Mouse (Mus musculus): ENCODE data around the gene St8sia6.

St8sia6 gene

DNA sequence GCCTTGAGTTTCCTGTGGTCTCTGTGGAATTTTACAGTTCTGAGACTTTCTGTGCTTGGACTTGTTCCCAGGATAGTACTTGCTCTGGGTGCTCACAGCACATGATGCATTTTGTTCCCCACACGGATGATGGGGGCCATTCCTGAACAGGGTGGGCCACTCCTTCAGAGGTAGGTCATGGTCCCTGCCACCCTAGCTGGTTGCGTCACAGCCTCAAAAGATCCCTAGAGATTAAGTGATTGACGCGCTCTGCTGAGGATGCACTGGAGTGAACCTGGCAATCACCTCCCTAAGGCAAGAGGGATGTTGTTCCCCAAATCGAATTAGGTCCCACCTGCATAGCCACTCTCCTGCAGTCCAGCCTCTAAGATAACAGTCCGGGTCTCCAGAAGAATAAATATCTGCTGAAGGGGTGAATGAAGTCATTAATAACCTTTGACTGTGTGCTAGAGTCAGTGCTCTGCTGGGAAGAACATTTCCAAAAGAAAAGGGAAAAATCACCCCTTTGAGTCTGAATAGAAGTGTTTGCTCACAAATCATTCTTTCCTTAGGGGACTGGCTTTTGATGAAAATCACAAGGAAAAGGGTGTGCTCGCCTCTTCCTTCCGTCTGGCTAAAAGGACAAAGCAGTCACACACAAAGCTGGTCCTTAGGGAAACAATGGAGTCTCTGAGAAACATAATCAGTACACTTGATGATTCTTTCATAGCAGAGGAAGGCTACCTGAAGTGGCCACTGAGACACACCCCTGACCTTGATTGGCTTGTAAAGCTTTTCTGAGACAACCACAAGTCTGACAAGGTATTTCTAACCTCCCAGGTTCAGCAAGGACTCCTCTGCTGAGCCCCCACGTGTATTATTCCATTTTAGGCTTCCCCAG lies 26.1 kb downstream of the St8sia6 start:
- DNase-seq (ENCODE audit: extremely low read depth, low read depth) = no peak

DNA sequence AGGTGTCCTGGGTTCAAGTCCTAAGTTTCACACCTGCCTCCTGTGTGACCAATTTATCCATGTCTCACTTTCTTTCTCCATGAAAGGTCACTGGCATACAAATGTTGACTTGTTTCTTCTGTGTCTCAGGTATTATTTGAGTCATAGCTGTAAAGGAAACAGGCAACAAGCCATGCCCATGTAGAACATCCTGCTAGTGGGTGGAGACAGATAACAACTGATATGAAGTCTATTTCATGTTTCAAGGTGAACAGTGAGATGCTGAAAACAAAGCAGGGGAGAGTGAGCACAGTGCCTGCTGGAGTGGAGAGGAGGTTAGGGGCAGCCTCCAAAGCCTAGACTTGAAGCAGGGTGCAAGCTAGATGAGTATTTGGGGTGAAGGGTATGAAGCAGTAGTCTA lies 33.5 kb downstream of the St8sia6 start:
- no peak for DNase-seq (ENCODE audit: extremely low read depth, low read depth)

DNA sequence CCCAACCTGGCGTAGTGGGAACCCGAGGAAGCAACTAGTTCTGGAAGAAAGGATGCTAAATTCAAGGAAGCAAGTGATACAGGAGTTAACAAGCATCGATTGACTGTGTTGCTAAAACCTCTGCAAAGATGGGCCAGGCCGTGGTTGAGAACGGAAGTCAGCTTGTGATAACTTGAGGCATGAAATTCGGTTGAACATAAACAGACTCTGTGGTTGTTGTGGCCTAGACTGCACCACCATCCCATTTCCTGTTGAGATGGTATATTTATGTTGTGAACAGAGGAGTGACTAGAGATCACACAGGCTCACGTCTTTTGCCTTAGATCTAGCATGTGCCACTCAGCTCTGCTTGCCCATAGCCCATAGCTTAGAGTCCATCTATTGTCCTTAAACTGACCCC lies 36.5 kb downstream of the St8sia6 start:
- peak; percentile 33 for DNase-seq (ENCODE audit: extremely low read depth, low read depth)

DNA sequence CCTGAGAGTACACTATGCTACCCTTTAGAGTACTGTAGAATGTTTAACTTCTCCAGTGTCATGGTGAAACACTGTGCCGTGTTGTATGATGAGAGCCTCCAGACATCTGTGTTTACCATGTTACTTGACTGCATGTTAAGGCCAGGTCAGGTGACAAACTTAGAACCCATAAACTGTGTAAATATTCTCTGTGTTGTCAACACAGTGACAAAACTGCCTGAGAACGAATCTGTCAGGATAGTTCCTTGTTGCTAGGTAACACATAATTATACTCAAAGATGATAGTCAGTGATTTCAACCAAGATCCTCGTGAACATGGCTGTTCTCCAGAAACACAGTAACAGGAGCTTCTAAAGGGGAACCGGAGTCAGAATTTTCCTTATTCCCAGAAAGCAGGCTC lies 38.1 kb downstream of the St8sia6 start:
- no peak for DNase-seq (ENCODE audit: extremely low read depth, low read depth)

DNA sequence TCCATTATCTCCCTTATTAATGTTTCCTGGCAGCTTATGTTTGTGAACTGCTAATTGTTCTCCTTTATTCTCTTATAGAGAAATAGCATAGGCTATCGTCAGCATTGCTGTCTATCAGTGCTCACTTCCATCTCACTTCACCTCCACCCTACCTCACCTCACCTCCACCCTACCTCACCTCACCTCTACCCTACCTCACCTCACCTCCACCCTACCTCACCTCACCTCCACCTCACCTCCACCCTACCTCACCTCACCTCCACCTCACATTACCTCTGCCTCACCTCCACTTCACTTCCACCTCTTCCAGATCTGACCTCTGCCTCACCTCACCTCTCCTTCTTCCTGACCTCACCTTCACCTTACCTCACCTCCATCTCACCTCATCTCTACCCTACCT lies 42.2 kb downstream of the St8sia6 start:
- no peak for DNase-seq (ENCODE audit: extremely low read depth, low read depth)

DNA sequence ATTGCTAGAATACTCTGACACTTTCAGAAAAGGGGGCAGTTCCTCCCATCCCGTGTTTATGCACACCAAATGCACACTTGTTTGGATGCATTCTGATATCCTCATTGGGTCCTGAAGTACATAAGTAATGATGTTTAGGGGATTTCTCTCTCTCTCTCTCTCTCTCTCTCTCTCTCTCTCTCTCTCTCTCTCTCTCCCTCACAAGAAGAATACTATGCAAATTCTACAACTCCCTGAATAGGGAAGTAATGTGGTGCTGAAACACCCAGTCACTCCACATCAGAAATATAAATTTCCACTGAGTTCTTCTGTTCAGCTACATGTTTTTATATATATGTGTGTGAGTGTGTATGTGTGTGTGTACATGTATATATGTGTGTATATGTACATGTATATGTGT lies 43.1 kb downstream of the St8sia6 start:
- peak; percentile 13 for DNase-seq (ENCODE audit: extremely low read depth, low read depth)

DNA sequence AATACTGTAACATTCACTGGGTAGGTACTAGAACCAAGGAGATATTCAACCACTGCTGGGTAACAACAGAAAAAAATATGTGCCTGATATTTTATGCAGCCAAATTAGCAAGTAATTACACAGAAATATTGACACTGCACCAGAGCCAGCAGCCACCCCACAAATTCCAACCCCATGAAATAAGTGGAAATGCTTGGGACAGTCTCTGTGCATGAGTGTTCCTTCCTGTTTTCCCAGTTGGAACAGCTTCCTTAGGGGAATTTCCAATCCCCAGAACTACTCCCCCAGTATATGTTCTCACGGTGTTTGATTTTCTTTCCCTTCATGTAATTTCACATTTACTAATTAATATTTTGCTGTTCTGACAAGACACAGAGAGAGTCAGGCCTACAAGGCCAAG lies 43.8 kb downstream of the St8sia6 start:
- DNase-seq (ENCODE audit: extremely low read depth, low read depth) = no peak

DNA sequence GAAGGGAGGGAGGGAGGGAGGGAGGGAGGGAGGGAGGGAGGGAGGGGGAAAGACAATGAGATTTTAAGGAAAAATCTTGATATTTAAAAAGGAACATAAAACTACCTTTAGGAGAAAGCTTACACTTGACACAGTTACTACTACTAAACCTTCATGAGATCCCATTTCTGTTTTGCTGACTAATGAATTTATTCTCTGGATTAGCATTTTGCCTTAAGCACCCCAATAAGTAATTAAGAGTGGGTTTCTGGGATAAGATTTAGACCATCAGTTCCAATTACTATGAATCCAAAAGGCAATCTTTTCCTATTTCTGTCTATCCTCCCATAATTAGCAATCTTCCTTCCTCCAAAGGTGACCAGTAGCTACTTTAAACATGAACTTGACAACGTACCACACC lies 44.7 kb downstream of the St8sia6 start:
- no peak for DNase-seq (ENCODE audit: extremely low read depth, low read depth)

DNA sequence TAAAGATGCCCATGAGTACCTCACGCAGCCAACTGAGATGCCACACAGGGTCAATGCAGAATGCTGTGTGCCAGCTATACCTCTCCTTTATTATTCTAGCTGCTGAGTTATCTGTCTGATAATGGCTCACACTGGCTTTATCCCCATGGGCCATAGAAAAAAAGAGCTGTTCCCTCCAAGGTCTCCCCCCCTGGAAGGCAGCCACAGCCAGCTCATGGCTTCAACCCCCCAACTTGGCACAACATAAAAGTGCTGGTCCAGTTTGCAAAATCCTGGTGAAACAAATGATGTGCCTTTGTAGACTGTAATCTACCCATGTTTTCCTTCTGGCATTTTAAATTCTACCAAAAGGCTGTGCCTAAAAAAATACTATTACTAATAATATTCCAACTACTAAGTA lies 46.3 kb downstream of the St8sia6 start:
- no peak for DNase-seq (ENCODE audit: extremely low read depth, low read depth)

DNA sequence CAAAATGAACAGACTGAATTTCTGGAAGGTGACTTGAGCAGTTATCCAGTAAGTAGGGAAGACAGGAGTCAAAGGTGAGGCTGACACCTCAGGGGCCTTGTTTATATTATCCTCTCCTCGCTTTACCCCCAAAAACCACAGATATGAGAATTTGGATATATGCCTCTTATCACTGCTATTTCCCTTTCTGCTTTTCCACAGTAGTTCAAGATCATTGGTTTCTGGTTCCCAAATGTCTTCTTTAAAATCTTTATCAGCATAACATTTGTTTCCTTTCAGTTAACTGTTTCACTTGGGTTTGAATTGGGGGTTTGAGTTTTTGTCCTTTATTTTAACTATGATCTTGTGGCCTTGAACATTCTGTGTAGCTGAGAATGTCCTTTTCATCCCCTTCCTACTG lies 47.8 kb downstream of the St8sia6 start:
- DNase-seq (ENCODE audit: extremely low read depth, low read depth) = peak; percentile 55

DNA sequence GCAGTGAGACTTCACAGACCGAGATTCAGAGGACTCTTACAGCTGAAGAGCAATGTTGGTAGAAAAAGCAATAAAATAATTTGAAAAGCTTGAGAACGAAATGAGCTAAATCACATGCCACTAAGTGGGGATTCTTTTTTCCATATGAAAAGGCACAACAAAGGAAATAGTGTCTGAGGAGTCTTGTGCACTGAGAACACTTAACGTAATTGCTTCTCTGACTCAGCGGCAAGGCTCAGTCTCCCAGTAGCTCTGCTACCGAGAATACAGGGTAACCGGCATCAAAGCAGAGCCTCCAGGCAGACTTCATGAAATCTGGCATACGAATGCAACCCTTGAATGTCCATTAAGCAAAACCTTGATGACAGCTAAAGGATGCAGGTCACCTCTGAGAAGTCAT lies 55.2 kb downstream of the St8sia6 start:
- DNase-seq (ENCODE audit: extremely low read depth, low read depth) = no peak

DNA sequence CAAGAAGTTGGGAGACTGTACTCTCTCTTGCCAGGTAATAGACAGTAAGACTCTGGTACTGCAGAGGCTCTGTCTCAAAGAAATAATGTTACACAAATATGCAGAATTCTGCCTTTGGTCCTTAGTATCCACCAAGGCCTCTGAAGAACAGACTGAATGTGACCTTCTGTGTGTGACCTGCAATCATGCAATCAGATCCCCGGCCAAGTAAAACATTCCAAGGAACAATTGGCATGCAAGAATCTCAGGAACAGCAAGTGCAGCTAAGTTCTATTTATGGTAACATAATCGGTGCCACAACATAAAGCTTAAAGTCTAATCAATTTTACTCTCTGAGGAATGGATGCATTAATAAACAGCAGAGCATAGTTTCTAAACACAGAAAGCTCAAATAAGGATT lies 66.0 kb downstream of the St8sia6 start:
- no peak for DNase-seq (ENCODE audit: extremely low read depth, low read depth)

DNA sequence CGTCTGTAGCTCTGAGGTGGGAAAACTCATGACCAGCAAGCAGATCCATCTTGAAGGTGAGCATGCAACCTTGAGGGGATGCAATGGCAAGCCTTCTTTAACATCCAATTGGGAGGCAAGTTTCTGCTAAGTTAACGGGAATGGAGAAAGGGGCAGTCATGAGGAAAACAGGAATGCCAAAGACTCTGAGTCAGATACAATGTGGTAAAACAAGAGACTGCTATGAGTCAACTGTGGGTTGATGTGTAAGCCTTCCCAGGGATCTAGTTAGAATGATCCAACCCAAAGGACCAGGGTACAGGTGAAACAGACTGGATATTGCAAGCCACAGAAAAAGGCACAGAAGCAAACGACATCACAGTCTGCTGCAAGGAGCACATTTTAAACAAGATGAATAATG lies 68.3 kb downstream of the St8sia6 start:
- DNase-seq (ENCODE audit: extremely low read depth, low read depth) = no peak

DNA sequence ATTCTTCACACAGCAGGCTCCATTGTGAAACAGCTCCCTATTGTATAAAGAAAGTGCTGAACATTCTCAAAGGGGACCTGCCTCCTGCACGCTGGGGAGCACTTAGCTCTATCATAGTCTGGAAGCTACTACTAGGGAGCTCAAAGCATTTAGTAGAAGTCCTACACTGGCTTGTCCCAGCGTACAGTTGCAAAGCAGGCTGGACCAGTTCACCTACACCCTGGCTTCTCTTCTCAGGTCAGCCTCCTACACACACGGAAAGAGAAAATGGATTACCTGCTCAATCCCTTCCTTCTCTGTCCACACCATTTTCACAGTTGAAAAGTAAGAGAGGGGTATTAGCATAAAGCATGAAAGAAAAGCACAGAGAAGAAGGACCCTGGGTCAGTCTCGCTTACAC lies 71.6 kb downstream of the St8sia6 start:
- no peak for DNase-seq (ENCODE audit: extremely low read depth, low read depth)

DNA sequence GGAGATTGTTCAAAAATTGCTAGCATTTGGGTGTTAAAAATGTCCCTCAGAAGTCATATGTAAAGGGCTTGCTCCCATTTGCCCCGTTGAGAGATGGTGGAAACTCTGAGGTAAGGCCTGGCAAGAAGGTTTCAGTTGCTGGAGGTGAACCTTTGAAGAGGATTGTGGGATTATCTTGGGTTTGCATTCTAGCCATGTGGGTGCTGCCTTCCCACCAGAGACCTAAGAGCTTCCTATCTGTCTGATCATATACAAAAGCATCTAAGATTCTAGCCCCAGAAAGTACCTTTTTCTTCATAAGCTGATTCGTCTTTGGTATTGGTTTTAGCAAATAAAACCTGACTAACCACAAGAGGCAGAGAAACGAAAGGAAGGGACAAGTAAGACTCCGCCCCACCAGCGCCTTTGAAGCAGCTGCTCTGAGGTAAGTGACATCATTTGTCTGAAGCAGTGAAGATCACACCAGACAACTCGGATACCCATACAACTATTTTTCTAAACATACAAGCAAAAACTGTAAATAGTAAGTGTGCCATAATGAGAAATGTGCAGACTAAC lies 75.2 kb downstream of the St8sia6 start:
- no peak for DNase-seq (ENCODE audit: extremely low read depth, low read depth)

DNA sequence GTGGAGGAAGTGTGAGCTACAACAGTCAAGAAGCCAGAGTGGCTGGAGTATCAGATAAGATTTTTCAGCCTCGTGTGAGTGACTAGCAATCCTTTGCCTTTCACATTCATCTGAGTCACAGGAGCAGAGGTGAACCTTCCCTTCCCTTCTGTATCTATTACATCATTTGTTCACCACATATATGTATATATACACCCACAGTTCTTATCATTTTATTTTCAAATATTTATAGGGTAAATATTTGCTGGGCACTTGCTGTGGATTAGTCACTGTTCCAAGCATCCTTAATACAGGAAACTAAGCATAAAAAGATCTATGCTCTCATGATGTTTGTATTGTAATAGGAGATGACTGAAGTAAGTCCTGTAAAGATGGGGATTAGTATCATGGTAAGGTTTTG lies 85.1 kb downstream of the St8sia6 start:
- DNase-seq (ENCODE audit: extremely low read depth, low read depth) = no peak

DNA sequence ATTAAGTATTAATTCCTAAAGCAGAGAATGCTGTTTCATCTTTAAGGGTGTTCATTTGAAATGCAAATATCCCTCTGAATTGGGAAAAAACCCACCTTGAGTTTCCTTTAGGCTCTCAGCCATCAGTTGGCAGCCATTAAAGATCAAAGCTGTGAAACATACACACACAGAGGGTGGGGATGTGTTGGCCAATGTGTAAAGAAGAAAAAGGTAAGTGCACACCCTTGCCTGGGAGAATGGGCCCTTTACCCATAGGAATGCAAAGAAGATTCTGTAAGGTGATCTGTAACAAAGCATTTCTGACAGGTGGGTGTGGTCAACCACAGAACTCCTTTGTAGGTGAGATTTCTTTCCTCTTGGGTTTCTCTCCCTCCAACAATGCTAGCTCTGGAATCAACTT lies 96.3 kb downstream of the St8sia6 start:
- no peak for DNase-seq (ENCODE audit: extremely low read depth, low read depth)

DNA sequence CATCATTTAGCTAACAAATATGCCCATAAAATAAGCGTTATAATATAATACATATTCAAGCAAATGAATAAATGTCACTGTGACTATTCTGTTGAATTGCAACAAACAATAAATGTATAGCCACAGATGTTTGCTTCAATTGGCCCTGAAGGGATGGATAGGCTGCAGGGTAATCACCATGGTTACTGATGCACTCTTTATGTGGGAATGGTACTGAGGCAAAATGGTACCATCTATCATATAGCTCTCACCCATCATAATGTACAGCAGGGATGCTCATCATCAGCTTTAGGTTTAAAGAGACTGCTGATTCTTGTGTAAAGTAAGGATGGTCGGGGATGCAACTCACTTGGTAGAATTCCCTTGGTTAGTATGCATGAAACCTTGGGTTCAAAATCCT lies 99.4 kb downstream of the St8sia6 start:
- no peak for DNase-seq (ENCODE audit: extremely low read depth, low read depth)

DNA sequence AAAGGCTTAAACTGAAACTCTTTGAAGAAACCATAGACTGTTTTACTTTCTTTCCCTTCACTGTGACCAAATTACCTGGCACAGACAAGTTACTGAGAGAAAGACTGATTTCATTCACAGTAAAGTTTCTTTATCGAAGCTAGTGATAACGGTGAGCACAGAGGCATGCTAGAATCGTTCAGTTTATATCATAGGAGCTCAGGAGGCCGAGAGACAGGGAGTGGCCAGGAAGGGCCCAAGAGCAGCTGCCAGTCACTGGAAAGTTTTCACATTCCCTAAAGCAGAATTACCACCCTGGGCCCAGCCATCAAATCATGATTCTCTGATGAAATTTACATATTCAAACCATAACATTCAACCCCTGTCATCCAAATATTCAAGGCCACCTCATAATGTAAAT lies 109.5 kb downstream of the St8sia6 start:
- DNase-seq (ENCODE audit: extremely low read depth, low read depth) = no peak

DNA sequence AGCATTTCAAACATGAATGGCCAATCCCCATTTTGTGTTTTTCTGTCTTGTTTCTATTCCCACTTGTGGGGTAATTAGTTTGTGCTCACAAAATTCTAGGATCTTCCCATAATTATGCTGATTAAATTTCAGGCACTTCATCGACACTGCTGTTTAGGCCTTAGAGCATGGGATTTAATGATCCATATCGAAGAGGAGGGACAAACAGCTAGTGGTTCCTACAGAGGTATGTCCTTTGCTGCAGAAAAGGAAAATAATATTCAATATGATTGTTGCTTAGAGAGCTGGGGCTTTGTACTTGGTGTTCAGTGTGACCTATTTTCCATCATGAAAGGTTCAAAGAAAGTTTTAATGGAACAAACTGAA lies 110.7 kb downstream of the St8sia6 start:
- DNase-seq (ENCODE audit: extremely low read depth, low read depth) = no peak

DNA sequence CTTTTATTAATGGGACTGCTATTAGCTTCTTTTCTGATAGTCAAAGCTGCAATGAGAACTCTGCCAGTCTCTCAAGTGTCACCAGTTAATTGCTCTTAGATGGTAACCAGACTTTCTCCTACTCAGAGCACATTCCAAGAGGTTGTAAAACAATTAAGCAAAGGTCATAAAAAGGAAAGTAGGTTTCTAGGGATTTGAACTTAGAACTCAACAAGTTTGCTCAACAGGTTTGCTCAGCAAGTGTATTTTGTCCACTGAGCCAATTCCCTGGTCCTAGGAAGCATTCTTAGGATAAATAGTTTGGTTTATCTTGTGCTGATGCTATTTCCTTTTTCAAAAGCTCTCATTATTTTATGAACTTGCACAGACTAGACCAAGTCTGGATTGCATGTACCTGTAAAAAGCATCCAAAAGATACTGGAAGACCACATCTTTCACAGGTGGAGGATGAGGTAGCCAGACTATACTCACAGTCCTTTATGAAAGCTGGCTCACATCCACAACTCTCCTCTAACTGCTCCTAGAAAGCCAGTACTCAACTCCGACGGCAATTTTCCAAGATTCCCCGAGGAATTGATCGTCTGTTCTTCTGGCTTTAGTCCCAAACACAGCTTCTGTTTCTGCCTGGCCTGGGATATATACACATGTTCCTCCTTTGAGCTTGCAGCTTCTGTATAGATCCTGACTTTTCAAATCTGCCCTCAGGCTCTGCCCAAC lies 111.2 kb downstream of the St8sia6 start:
- DNase-seq (ENCODE audit: extremely low read depth, low read depth) = no peak

DNA sequence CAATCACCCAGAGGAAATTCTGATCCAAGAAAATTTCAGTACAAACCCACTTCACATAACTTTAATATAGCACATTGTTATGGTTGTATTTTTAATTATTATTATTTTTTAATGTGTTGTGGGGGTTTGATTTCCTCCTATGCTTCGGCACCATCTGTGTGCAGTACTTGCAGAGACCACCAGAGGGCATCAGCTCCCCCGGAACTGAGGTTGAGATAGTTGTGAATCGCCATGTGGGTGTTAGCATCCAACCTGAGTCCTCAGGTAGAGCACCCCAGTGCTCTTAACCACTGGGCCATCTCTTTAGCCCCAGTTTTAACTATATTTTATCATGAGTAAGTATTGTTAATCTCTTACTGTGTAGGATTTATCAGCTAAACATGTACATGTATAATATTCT lies 120.9 kb downstream of the St8sia6 start:
- DNase-seq (ENCODE audit: extremely low read depth, low read depth) = peak; percentile 6

DNA sequence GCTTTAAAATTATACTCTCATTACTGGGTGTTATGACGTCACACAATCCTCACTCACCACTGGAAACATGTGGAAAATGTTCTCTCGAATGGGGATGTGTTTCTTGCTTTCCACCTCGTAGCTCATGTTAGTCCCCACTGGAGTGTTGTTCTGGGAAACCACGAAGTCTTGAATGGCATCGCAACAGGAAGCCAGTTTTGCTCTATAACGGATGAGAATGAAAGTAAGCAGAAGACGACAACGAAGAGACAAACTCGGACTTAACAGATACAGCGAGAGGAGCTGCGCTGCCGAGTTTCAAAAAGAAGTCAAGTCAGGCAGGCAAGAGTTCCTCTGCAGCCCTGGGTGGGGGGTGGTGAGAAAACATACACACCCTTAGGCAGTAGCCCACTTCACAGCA lies 121.4 kb downstream of the St8sia6 start:
- DNase-seq (ENCODE audit: extremely low read depth, low read depth) = no peak
